Mouse (Mus musculus) brain, adult 2 months (tissue): ENCODE measurements around the gene Kctd21.

Experiments used
- DNase-seq: peaks from one replicate; pipeline ENCODE4 v3.0.0; 2011; ENCODE audit warnings: low read depth, low spot score

The Kctd21 gene

GRCm38 (mm10) chr7:97347464-97347863, 15.3 kb downstream of the Kctd21 start:
- DNase-seq = no peak

- DNase-seq = no peak
Measured at GRCm38 (mm10) chr7:97348318-97348717, 16.2 kb downstream of the Kctd21 start.

- no peak for DNase-seq
Measured at GRCm38 (mm10) chr7:97348836-97349235, 16.7 kb downstream of the Kctd21 start.

- no peak for DNase-seq
Measured at GRCm38 (mm10) chr7:97349438-97349837, 17.3 kb downstream of the Kctd21 start.

GRCm38 (mm10) chr7:97350891-97351290, 18.8 kb downstream of the Kctd21 start:
- no peak for DNase-seq

- DNase-seq = no peak
Measured at GRCm38 (mm10) chr7:97351792-97352513, 19.8 kb downstream of the Kctd21 start.

- no peak for DNase-seq
Measured at GRCm38 (mm10) chr7:97353356-97353755, 21.2 kb downstream of the Kctd21 start.

- no peak for DNase-seq
Measured at GRCm38 (mm10) chr7:97355068-97355841, 23.1 kb downstream of the Kctd21 start.

GRCm38 (mm10) chr7:97356253-97356652, 24.1 kb downstream of the Kctd21 start:
- no peak for DNase-seq

- peak; percentile 55 for DNase-seq
Measured at GRCm38 (mm10) chr7:97356875-97357276, 24.7 kb downstream of the Kctd21 start.

- DNase-seq = no peak
Measured at GRCm38 (mm10) chr7:97357840-97358239, 25.7 kb downstream of the Kctd21 start.

GRCm38 (mm10) chr7:97358347-97358746, 26.2 kb downstream of the Kctd21 start:
- no peak for DNase-seq

GRCm38 (mm10) chr7:97360166-97360565, 28.0 kb downstream of the Kctd21 start:
- DNase-seq = no peak

GRCm38 (mm10) chr7:97360955-97361354, 28.8 kb downstream of the Kctd21 start:
- no peak for DNase-seq

- DNase-seq = peak; percentile 51
Measured at GRCm38 (mm10) chr7:97361467-97361866, 29.3 kb downstream of the Kctd21 start.

- DNase-seq = no peak
Measured at GRCm38 (mm10) chr7:97365887-97366286, 33.8 kb downstream of the Kctd21 start.

GRCm38 (mm10) chr7:97375101-97375500, 43.0 kb downstream of the Kctd21 start:
- DNase-seq = no peak

GRCm38 (mm10) chr7:97375906-97376305, 43.8 kb downstream of the Kctd21 start:
- DNase-seq = no peak

GRCm38 (mm10) chr7:97379304-97379703, 47.2 kb downstream of the Kctd21 start:
- DNase-seq = no peak

- DNase-seq = peak; percentile 26
Measured at GRCm38 (mm10) chr7:97380500-97381123, 48.5 kb downstream of the Kctd21 start.

- no peak for DNase-seq
Measured at GRCm38 (mm10) chr7:97382661-97383060, 50.5 kb downstream of the Kctd21 start.

- no peak for DNase-seq
Measured at GRCm38 (mm10) chr7:97383496-97384132, 51.5 kb downstream of the Kctd21 start.
